Mouse (Mus musculus) T-cell, adult 2 months (primary cell): ENCODE results near the gene Msh4.
"Not testable (repeated sequence)": the region's sequence is repeated elsewhere in the genome, so short reads cannot be mapped to it uniquely, and the experiment has no call there.

Experiments used
- DNase-seq: peaks from one replicate; pipeline ENCODE4 v3.0.0; 2022; ENCODE audit warnings: low spot score

Gene Msh4

DNA sequence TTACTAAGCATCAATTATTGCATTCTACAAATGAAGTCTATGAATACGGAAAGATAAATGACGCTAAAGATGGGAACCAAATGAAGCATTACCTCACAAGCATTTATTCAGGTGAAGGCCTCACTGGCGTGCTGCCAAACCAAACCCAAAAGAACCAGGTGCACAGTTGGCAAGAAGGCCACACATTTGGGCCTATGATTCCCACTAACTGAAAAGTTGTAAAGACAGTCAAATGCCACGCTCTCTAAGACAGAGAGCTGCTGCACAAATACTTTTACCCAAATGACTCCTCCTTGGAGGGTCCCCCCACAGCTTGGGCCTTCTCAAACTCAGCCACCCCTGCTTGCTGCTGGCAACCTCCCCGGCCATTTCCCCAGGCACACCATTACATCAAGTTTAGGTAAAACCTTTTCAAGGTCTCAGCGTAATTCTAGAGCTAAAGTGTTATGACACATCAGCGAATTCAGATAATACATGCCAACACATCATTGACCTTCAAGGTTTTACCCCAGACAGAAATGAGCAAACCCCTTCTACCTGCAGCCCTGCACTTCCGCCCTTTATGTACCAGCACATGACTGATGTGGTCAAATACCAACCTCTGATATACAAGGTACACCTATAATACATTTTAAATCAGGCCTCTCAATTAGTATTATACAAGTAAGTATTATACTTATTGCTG is 5.4 kb upstream of the Msh4 start:
- no peak for DNase-seq

- no peak for DNase-seq
Observed at GRCm38 (mm10) chr3:153910489-153910888, 4.6 kb upstream of the Msh4 start.

DNA sequence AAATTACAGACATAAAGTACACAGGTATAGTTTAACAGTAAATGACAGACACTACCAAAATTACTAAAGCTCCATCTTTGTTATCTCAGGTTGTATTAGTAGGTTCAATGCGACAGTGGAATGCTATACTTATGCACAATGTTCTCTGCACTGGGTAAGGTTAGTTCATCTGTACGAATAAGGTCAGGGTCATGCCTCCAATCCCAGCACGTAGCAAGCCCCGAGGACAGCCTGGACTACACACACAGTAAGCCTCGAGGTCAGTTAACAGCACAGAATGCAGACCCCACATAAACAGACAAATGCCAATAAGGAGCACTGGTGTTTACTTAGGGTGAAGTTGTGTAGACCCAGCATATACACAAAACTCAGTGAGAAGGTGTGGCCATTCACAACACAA is 3.0 kb upstream of the Msh4 start:
- no peak for DNase-seq

DNA sequence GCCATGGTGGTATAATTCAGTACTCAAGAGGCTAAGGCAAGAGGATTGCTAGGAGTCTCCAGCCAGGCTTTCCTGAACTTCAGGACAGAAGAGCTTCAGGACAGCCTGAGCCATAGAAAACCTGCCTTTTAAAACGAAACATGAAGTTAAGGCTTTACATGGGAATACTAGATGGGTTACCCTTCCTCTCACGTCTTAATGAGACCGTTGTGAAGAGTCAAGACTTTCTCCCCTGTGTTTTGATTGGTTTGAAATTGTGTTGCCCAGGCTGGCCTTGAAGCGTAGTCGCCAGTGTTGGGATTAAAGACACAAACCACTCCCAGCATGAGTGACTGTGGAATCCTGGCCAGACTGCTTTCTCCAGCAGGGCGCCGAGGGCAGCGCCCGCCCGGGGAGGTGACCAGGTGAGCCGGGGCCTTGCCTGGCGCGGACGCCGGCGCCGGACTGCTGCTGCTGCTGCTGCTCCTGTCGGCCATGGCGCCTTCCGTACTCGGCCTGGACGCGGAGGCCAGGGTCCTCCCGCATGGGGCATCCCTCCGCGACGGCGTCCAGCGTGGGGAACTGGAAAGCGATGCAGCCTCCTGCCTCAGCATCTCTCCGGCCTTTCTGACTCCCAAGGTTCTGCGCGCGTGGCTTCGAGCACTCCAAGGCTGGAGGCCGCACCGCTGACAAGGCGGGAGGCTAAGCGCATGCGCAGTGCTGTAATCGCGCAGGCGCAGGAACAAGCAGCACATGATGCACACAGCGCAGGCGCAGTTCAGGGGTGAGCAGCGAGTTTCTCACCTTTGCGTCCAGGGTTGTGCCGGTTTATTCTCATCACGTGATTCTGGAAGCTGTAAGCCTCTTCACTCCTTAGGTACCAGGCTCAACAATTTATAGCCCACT is 445 bp downstream of the Msh4 start:
- DNase-seq: no peak

GRCm38 (mm10) chr3:153904586-153904985 is 1.4 kb downstream of the Msh4 start:
- DNase-seq: no peak

DNA sequence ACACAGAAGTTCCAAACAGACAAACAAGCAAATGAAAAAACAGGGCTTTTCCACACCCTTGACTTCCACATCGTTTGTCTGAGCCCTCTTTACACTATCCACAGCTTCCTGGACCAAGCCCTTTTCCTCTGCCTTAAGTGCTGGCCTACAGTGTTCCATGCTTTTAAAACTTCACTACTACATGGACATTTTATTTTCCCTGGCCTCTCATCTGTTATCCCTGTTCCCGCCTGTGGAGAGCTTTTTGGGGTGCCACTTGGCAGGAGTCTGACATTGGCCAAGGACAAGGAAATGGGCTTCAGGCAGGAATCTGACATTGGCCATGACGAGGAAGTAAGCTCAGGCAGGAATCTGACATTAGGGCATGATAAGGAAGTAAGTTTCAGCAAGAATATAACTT is 3.3 kb downstream of the Msh4 start:
- DNase-seq: no peak

DNA sequence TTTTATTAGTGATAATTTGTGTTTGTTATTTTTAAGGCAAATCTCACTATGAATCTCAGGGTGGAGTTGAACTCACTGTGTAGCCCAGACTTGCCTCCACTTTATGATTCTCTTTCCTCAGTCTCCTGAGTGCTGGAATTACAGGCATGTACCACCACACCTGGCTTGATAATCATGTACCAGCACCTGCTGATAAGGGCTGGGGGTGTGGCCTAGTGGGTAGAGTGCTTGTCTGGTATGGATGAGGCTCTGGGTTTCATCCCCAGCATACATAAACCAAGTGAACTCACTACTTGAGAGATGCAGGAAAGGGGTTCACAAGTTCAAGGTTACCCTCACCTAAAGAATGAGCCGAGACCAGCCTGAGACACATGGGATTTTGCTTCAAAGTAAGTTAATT is 4.0 kb downstream of the Msh4 start:
- no peak for DNase-seq

- peak; percentile 17 for DNase-seq
Observed at GRCm38 (mm10) chr3:153897216-153897615, 8.7 kb downstream of the Msh4 start.

DNA sequence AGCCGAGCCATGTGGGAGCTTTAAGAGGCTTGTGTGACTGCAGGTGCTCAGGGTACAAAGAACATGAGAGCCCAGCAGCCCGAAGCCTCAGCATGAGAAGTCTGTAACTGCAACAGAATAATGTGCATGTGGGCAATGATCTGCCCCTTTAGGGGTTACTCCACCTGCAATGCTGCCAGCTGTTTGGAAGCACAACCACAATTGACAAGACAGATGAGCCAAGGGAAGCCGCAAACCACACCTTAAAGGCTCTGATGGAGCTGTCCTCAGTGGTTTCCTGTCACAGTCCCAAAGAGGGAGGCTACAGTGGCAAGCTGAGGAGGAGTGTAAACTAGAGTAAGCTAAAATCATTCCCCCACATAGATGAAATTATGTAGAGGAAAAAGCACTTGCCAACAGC is 10.5 kb downstream of the Msh4 start:
- peak; percentile 74 for DNase-seq

DNA sequence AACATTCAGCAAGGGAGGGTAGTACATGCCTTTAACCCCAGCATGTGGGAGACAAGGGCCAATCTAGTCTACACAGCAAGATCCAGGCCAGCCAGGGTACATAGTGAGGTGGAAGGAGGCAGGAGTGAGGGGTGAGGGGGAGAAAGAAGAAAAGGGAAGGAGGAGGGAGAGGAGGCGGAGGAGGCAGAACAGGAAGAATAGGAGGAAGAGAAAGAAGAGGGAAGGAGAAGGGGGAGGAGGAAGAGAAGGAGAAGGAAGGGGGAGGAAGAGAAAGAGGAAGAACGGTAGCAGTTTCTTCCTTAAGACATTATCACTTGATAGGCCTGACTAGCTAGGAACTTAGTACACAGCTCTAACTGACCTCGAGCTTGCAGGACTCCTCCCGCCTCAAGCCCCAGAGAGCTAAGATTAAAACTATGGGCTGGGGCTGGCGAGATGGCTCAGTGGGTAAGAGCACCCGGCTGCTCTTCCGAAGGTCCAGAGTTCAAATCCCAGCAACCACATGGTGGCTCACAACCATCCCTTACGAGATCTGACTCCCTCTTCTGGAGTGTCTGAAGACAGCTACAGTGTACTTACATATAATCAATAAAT is 16.7 kb downstream of the Msh4 start:
- no peak for DNase-seq

DNA sequence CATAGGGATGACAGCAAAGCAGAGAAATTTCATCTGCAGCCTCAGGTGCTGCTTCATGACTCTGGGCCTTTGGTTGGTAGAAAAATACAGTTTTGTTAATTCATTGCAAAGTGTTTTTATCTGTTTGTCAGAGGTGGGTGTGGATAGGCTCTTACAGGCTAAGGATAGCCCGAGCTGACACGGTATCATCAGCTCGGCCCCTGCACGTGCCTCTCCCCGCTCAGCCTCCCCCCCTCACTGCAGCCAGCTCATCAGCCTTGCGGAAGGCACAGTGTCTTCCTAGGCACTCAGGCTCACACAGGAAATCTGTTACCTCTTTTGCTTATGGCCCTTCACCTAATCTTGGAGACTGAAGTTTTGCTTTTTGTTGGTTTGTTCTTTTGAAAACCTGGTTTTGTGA is 17.8 kb downstream of the Msh4 start:
- no peak for DNase-seq

DNA sequence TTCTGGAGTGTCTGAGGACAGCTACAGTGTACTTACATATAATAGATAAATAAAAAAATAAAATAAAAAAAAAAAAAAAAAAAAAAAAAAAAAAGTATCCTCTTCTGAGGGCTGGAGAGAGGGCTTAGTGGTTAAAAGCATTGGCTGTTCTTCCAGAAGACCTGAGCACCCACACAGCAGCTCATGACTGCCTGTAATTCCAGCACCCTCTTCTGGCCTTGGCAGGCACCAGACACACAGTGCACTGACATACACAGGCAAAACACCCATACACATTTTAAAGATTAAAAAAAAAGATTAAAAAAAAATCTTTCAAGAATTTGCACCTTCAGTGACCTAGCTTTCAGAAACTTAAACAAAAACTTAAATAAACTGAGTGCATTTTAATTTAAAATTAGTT is 19.6 kb downstream of the Msh4 start:
- no peak for DNase-seq

DNA sequence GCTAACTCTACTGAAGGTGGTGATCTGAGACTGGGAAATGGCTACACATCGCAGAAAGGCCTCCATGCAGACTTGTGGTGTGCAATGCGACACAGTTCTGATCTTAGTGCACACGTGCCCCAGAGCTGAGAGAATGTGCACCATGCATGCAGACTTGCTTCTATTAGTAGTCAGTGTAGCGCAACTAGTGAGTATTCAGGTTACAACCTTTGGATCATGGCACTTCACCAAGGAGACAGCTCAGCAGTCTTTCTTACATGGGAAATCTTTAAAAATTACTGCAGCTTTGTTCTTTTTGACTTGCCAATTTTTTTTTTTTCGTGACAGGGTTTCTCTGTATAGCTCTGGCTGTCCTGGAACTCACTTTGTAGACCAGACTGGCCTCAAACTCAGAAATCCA is 34.5 kb downstream of the Msh4 start:
- DNase-seq: no peak

GRCm38 (mm10) chr3:153867149-153868136 is 38.5 kb downstream of the Msh4 start:
- DNase-seq: no peak

- DNase-seq: no peak
Observed at GRCm38 (mm10) chr3:153864636-153865429, 41.1 kb downstream of the Msh4 start.

DNA sequence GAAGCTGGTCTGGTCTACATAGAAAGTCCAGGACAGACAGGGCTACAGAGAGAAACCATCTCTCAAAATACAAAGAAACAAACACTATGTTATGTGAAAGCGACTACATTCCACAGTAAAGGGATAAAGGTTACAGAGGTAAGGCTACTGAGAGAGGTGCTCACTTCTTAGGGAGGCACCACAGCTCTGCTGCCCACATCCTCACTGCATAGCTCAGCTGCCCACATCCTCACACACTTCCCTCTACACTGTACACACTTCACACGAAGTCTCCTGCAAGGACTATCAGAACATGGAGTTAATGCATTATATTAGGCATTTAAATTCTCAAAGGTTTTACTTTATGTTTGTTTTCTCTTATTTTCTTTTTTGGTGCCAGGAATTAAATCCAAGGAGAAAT is 42.1 kb downstream of the Msh4 start:
- DNase-seq: peak; percentile 36

DNA sequence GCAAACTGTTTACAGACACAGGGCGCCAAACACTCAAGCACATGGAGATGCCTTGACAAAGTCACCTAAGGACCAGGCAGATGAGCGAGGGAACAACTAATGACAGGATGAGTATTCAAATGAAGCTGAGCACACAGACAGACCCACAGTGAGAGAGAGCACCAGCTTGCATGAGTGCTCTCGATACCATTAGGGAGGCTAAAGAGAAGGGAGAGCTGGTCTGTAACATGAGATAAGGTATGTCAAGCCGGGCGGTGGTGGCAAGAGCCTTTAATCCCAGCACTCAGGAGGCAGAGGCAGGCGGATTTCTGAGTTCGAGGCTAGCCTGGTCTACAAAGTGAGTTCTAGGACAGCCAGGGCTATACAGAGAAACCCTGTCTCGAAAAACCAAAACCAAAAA is 45.5 kb downstream of the Msh4 start:
- not testable (repeated sequence) for DNase-seq

DNA sequence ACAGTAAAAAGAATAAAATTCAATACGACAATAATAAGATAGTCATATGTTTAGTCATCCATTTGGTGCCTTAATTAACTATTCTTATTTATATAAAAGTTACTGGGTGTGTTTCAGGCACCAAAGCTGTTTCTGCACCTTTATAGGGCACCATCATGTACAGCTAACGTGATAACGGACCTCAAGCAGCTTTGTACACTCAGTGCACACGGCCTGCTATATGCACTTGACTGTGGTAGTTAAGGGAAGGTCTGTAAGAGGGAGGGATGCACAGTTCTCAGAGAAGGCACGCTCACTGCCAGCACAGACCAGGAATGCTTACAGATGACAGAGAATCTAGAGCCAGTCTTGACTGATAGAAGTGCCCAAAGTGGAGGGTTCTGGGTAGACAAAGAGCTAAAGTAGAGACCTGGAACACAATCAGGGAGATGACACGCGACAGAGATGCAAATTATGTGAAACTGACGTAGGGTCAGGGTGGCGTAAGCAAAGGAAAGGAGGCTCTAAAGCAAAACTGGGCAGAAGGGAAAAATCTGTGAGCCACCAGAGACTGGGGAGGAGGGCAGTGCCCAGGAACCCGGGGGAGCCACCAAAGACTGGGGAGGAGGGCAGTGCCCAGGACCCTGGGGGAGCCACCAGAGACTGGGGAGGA is 47.5 kb downstream of the Msh4 start:
- no peak for DNase-seq

DNA sequence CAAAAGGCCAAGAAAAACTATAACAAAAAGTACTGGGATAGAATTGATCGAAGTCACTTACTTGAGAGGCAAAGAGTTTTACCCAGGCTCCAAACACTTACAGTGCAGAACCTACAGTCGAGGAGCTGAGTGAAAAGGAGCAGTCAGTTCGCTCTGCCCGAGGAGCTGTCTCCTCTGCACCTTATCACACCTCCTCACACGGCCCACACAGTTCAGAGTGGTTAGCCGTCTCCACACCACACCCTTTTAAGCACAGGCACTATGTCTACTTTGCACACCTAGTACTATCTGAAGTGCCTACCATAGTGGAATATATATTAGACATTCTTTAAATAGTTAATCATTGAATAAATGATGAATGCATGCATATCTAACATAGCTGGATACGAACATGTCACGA is 53.7 kb downstream of the Msh4 start:
- DNase-seq: no peak

DNA sequence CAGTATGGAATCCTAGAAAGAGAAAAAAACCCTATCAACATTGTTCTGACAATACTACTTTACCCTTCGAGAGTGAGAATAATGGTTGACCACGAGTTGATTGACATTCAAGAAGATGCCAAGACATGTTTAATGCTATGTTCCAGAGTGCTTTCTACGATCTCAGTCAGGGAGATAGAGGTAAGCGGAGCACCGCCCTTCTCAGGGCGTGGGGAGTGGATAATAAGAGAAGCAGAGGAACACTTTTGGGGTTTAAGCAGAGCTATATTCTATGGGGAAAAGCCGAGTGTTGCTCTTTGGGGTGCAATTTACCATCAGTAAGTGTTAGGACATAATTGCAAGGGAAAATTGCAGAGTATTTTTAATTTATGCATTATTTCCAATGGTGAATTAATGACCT is 55.2 kb downstream of the Msh4 start:
- DNase-seq: no peak
